Mouse (Mus musculus) limb, embryonic 11.5 days (tissue): ENCODE results near the gene Rnd1. TPM values are rescaled to one million over a fixed set of nuclear protein-coding genes. Genes with fewer than 3 reads are reported as not detected.

ENCODE experiments used
- ATAC-seq: fragments of 200-750 bp; cut with Nextera tagmentation; 2 replicates; pipeline ENCODE4 v1.8.0; 2017; ENCODE audit warnings: low read depth; ENCODE audit not compliant: insufficient number of reproducible peaks, low FRiP score, low TSS enrichment
- DNase-seq: peaks from one replicate; pipeline ENCODE4 v3.0.0-alpha.2; 2015; ENCODE audit warnings: low spot score
- H3K27ac ChIP-seq: fragments of 300-500 bp; sonication (generic); replicated peaks from 2 replicates; pipeline ENCODE4 v1.5.1; 2014; ENCODE audit warnings: low read depth, mild to moderate bottlenecking, low read length
- H3K27me3 ChIP-seq: fragments of 300-500 bp; sonication (generic); 2 replicates; pipeline ENCODE4 v1.6.1; 2014; ENCODE audit warnings: mild to moderate bottlenecking, low read length, mixed read lengths; ENCODE audit not compliant: control insufficient read depth, insufficient read depth
- H3K36me3 ChIP-seq: fragments of 300-500 bp; sonication (generic); 2 replicates; pipeline ENCODE4 v1.6.1; 2014; ENCODE audit warnings: mild to moderate bottlenecking, low read length, moderate library complexity, mixed read lengths; ENCODE audit not compliant: control insufficient read depth, insufficient read depth
- H3K4me1 ChIP-seq: fragments of 300-500 bp; sonication (generic); 2 replicates; pipeline ENCODE4 v1.6.1; 2014; ENCODE audit warnings: low read length, mixed read lengths; ENCODE audit not compliant: control insufficient read depth, insufficient read depth
- H3K4me2 ChIP-seq: fragments of 300-500 bp; sonication (generic); 2 replicates; pipeline ENCODE4 v1.6.1; 2014; ENCODE audit warnings: low read depth, mild to moderate bottlenecking, moderate library complexity; ENCODE audit not compliant: severe bottlenecking
- H3K4me3 ChIP-seq: fragments of 300-500 bp; sonication (generic); 2 replicates; pipeline ENCODE4 v1.5.1; 2014; ENCODE audit warnings: low read depth, low read length
- H3K9ac ChIP-seq: fragments of 300-500 bp; sonication (generic); 2 replicates; pipeline ENCODE4 v1.6.1; 2014; ENCODE audit warnings: mild to moderate bottlenecking, low read length
- H3K9me3 ChIP-seq: fragments of 300-500 bp; sonication (generic); 2 replicates; pipeline ENCODE4 v1.6.1; 2016; ENCODE audit warnings: low read length; ENCODE audit not compliant: control insufficient read depth
- WGBS: fragments of 180-500 bp; shearing (Covaris S2); extraction: QIAGEN DNeasy Blood & Tissue Kit; methylation state at CpG from one replicate; pipeline ENCODE4 v1.1.7; 2014; 5-methylcytosine and 5-hydroxymethylcytosine counted together
- polyA plus RNA-seq: library from polyadenylated mRNA; unstranded; fragments of >200 nt; fragmentation: Nextera tagmentation; extraction: Ambion mirVana; gene quantifications from 2 replicates; pipeline ENCODE4 v1.2.1, GENCODE M21; 2014

Rnd1 gene
- polyA plus RNA-seq, 1 experiment from 2014 or later, result 0.29 TPM

GRCm38 (mm10) chr15:98710442-98710841 is 33.2 kb upstream of the Rnd1 start:
- ATAC-seq (no peak), DNase-seq (peak; percentile 85)
- H3K36me3 ChIP-seq, result no peaks in the 10 kb centered on the region
- no peak overlapping the region for H3K4me2 ChIP-seq
- H3K4me3 ChIP-seq, result no peak overlapping the region
- 17% methylated on average over 9 of the region's 9 CpGs for WGBS
- no peaks in the 10 kb centered on the region for H3K4me1 ChIP-seq
- no peaks in the 10 kb centered on the region for H3K27me3 ChIP-seq
- H3K9ac ChIP-seq, result no peak overlapping the region
- H3K27ac ChIP-seq, result no peak overlapping the region
- H3K9me3 ChIP-seq, result no peaks in the 10 kb centered on the region

- 17% methylated on average over 16 of the region's 16 CpGs for WGBS
- Histone ChIP-seq H3K4me3 (peak within 1 kb of the TSS; percentile 15), H3K9me3 (no peaks in the 10 kb centered on the region), H3K27me3 (no peaks in the 10 kb centered on the region), H3K27ac (no peak within 1 kb of the TSS), H3K9ac (no peak within 1 kb of the TSS), H3K36me3 (no peaks in the 10 kb centered on the region), H3K4me1 (no peaks in the 10 kb centered on the region), H3K4me2 (peak within 1 kb of the TSS; percentile 29; the same call in 1 of the 2 replicates)
- DNase-seq (peak; percentile 86), ATAC-seq (no peak)
These were observed 30.6 kb upstream of the Rnd1 start, which contains the start of gene Ccdc65 for GRCm38 (mm10) chr15:98707766-98708372. TSS of gene Ccdc65 (plus strand) at chr15:98708207.

- Histone ChIP-seq H3K27ac (no peak overlapping the region), H3K4me3 (no peak overlapping the region), H3K27me3 (peaks cover 19% of the 10 kb centered on the region), H3K9me3 (no peaks in the 10 kb centered on the region), H3K4me2 (no peak overlapping the region), H3K9ac (no peak overlapping the region), H3K36me3 (no peaks in the 10 kb centered on the region), H3K4me1 (0 out of 2 replicates have a peak, but pooled peaks cover 3% of the 10 kb centered on the region)
- ATAC-seq, result no peak
- DNase-seq, result no peak
- 65% methylated on average over 9 of the region's 9 CpGs for WGBS
These were observed 27.1 kb upstream of the Rnd1 start for GRCm38 (mm10) chr15:98704312-98704711.

- no peak overlapping the region for H3K27ac ChIP-seq
- DNase-seq, result peak; percentile 93
- no peaks in the 10 kb centered on the region for H3K36me3 ChIP-seq
- ATAC-seq, result 0 out of 2 replicates have a peak, but pooled peaks have one; percentile 51
- H3K9me3 ChIP-seq, result no peaks in the 10 kb centered on the region
- peak overlapping the region; percentile 25; the same call in 1 of the 2 replicates for H3K4me3 ChIP-seq
- peak overlapping the region; percentile 54 for H3K4me2 ChIP-seq
- peak overlapping the region; percentile 34; the same call in 1 of the 2 replicates for H3K9ac ChIP-seq
- H3K4me1 ChIP-seq, result 0 out of 2 replicates have a peak, but pooled peaks cover 3% of the 10 kb centered on the region
- peaks cover 19% of the 10 kb centered on the region for H3K27me3 ChIP-seq
- 5% methylated on average over 40 of the region's 40 CpGs for WGBS
These were observed 22.2 kb upstream of the Rnd1 start for GRCm38 (mm10) chr15:98699190-98700105.

DNA sequence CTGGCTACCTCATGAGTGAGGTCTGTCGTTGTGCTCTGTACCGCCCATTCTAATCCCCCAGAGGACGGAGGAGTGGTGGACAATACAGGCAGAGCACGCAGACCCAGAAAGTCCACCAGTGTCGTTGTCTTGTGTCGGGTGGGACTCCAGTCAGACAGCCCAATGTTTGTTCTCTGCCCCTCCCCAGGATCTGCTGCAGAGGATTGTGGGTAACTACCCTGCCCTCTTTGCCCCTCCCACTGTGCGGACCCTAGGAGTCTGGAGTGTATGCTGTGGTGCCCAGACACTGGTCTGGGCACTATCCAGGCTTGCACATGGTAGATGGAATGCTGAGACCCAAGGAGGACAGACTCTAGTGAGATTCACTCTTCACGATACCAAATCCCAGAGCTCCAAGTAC is 19.0 kb upstream of the Rnd1 start:
- H3K27me3 ChIP-seq, result peaks cover 16% of the 10 kb centered on the region
- no peaks in the 10 kb centered on the region for H3K9me3 ChIP-seq
- WGBS, result 57% methylated on average over 8 of the region's 8 CpGs
- H3K4me1 ChIP-seq, result 0 out of 2 replicates have a peak, but pooled peaks cover 3% of the 10 kb centered on the region
- H3K27ac ChIP-seq, result no peak overlapping the region
- ATAC-seq (no peak), DNase-seq (no peak)
- H3K4me2 ChIP-seq, result no peak overlapping the region
- no peak overlapping the region for H3K9ac ChIP-seq
- H3K36me3 ChIP-seq, result no peaks in the 10 kb centered on the region
- no peak overlapping the region for H3K4me3 ChIP-seq

GRCm38 (mm10) chr15:98695726-98696125 is 18.5 kb upstream of the Rnd1 start:
- Histone ChIP-seq H3K4me1 (0 out of 2 replicates have a peak, but pooled peaks cover 3% of the 10 kb centered on the region), H3K4me3 (no peak overlapping the region), H3K9me3 (no peaks in the 10 kb centered on the region), H3K27me3 (peaks cover 11% of the 10 kb centered on the region), H3K36me3 (no peaks in the 10 kb centered on the region), H3K27ac (no peak overlapping the region), H3K9ac (0 out of 2 replicates have a peak overlapping the region, but pooled peaks have one; percentile 7), H3K4me2 (no peak overlapping the region)
- WGBS, result 49% methylated on average over 9 of the region's 9 CpGs
- no peak for DNase-seq
- ATAC-seq, result no peak

DNA sequence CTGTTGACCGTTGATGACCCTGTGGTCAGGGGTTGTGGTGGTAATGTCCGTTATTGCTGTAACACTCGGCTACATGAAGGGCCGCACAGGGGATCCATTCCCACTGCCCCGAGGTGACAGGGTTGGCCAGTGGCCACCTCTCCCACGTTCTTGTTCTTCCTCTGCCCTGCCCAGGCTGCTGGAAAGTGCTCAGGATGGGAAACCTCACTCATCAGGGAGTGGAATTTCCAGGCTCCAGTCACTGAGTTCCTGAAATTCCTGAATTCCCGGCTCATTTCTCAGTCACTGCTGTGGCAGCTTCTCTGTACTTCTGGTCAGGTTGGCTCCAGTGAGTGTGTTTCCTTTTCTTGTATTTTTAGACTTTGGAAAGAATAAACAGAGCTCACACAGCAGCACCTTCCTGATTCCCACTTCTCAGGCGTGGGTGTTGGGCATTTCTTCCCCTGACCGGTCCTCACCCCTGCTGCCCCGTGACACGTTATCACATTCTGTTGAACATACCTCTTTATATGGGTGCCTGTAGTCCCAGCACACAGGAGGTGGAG is 15.0 kb upstream of the Rnd1 start:
- H3K4me3 ChIP-seq, result no peak overlapping the region
- H3K9me3 ChIP-seq, result no peaks in the 10 kb centered on the region
- no peaks in the 10 kb centered on the region for H3K4me1 ChIP-seq
- WGBS, result 59% methylated on average over 11 of the region's 11 CpGs
- H3K9ac ChIP-seq, result no peak overlapping the region
- ATAC-seq, result no peak
- no peak overlapping the region for H3K4me2 ChIP-seq
- H3K27ac ChIP-seq, result no peak overlapping the region
- H3K36me3 ChIP-seq, result no peaks in the 10 kb centered on the region
- H3K27me3 ChIP-seq, result no peaks in the 10 kb centered on the region
- no peak for DNase-seq

GRCm38 (mm10) chr15:98691486-98692147 is 14.4 kb upstream of the Rnd1 start:
- no peak overlapping the region for H3K4me3 ChIP-seq
- H3K36me3 ChIP-seq, result no peaks in the 10 kb centered on the region
- H3K9ac ChIP-seq, result no peak overlapping the region
- H3K27me3 ChIP-seq, result no peaks in the 10 kb centered on the region
- ATAC-seq, result no peak
- WGBS, result 43% methylated on average over 7 of the region's 7 CpGs
- no peak overlapping the region for H3K4me2 ChIP-seq
- no peak for DNase-seq
- H3K4me1 ChIP-seq, result no peaks in the 10 kb centered on the region
- H3K27ac ChIP-seq, result no peak overlapping the region
- no peaks in the 10 kb centered on the region for H3K9me3 ChIP-seq
